Mouse (Mus musculus) forebrain, embryonic 11.5 days (tissue): ENCODE results near the gene Iqub. TPM values are rescaled to one million over a fixed set of nuclear protein-coding genes. Genes with fewer than 3 reads are reported as not detected.

Experiments used
- polyA plus RNA-seq: library from polyadenylated mRNA; unstranded; fragments of >200 nt; fragmentation: Nextera tagmentation; extraction: Ambion mirVana; gene quantifications from 2 replicates; pipeline ENCODE4 v1.2.1, GENCODE M21; 2014

The Iqub gene
- polyA plus RNA-seq, 1 experiment from 2014 or later: 0.55 TPM

Other genes with a start within 250 kb of the Iqub start
- gene Ndufa5, start 12.9 kb upstream of the Iqub start, polyA plus RNA-seq: 203 and 232 TPM in 2 replicates
- gene Asb15, start 13.1 kb upstream of the Iqub start, polyA plus RNA-seq: not detected in 2 replicates
- not detected in 2 replicates for gene Lmod2, start 82.7 kb upstream of the Iqub start, polyA plus RNA-seq
- gene Wasl, start 149.9 kb upstream of the Iqub start, polyA plus RNA-seq: 64.0 and 68.2 TPM in 2 replicates
- 0.08 TPM in 1 of 2 replicates, not detected in the other for gene Hyal6, start 218.2 kb upstream of the Iqub start, polyA plus RNA-seq
- gene Hyal4, start 233.3 kb upstream of the Iqub start, polyA plus RNA-seq: not detected in 2 replicates